Mouse (Mus musculus): ENCODE results near the gene Hps5. TPM values are rescaled to one million over a fixed set of nuclear protein-coding genes. Genes with fewer than 3 reads are reported as not detected.

Gene Hps5
- total and polyA plus RNA-seq, 2 experiments from 2014 or later, result 9.0 to 24.6 TPM

GRCm38 (mm10) chr7:46723354-46723753 is 72.5 kb downstream of the Hps5 start:
- no peak for ATAC-seq (ENCODE audit: low FRiP score)
- no peak for DNase-seq (ENCODE audit: low spot score)
- TF ChIP-seq CTCF (IDR thresholded peaks at IDR 0.05), result no peak
- Histone ChIP-seq H3K36me3 (ENCODE audit: insufficient read depth, low read length) (no peaks in the 10 kb centered on the region), H3K4me3 (ENCODE audit: low read depth, low read length) (no peak overlapping the region), H3K27ac (ENCODE audit: low read depth, low read length) (no peak overlapping the region), H3K4me2 (ENCODE audit: low read depth, low read length, poor library complexity, severe bottlenecking) (no peak overlapping the region), H3K27me3 (ENCODE audit: insufficient read depth, low read length) (peaks cover 6% of the 10 kb centered on the region; the same call in 1 of the 2 replicates), H3K9ac (replicated peaks; ENCODE audit: low read length, poor library complexity, severe bottlenecking) (no peak overlapping the region), H3K4me1 (ENCODE audit: insufficient read depth, low read length) (no peaks in the 10 kb centered on the region), H3K9me3 (ENCODE audit: low read length) (no peaks in the 10 kb centered on the region)
- WGBS, result 95% methylated on average over 6 of the region's 6 CpGs

DNA sequence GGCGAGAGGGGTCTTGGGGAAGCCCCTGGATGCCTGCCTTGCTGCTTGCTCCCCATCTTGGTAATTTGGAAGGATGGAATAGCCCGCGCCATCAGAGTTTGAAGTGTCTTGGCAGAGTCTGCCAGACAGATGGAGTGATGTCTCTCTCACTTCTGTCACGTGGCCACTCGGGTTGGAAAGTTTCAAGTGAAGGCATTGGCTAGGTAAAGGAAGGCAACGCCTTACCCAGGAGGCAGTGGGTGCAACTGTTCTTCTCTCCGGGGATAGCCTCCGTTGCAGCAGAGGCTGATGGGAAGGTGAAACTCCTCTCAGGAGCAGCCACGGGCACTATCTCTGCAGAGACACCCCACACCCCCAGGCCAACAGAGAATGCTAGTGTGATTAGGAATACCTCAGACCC is 75.4 kb downstream of the Hps5 start:
- H3K4me2 ChIP-seq (ENCODE audit: low read depth, low read length, poor library complexity, severe bottlenecking), result no peak overlapping the region
- H3K9me3 ChIP-seq (ENCODE audit: low read length), result no peaks in the 10 kb centered on the region
- no peak overlapping the region for H3K4me3 ChIP-seq (ENCODE audit: low read depth, low read length)
- no peaks in the 10 kb centered on the region for H3K36me3 ChIP-seq (ENCODE audit: insufficient read depth, low read length)
- 76% methylated on average over 9 of the region's 9 CpGs for WGBS
- DNase-seq (ENCODE audit: low spot score) (peak; percentile 42), ATAC-seq (ENCODE audit: low FRiP score) (no peak)
- no peak overlapping the region for H3K9ac ChIP-seq (replicated peaks; ENCODE audit: low read length, poor library complexity, severe bottlenecking)
- H3K27me3 ChIP-seq (ENCODE audit: insufficient read depth, low read length), result peaks cover 6% of the 10 kb centered on the region; the same call in 1 of the 2 replicates
- H3K4me1 ChIP-seq (ENCODE audit: insufficient read depth, low read length), result no peaks in the 10 kb centered on the region
- no peak for TF ChIP-seq CTCF (IDR thresholded peaks at IDR 0.05)
- H3K27ac ChIP-seq (ENCODE audit: low read depth, low read length), result no peak overlapping the region

DNA sequence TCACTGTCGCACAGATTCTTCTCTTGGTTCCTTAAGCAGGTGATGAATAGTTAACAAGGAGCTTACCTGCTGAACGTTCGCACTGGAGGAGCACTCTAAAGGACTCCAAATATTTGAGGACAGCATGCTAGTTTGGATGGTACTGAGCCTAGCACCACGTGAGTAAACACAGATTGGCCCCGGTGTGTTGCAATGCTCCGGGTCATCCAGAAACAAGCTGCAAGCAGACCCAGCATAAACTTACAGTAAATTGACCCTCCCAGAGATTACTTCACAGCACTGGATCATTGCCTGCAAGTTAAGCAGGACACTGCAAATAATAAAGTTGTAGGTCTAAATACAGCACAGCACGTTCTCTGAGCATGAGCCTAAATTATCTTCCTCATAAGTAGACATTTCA is 76.3 kb downstream of the Hps5 start:
- Histone ChIP-seq H3K4me1 (ENCODE audit: insufficient read depth, low read length) (no peaks in the 10 kb centered on the region), H3K4me3 (ENCODE audit: low read depth, low read length) (no peak overlapping the region), H3K27ac (ENCODE audit: low read depth, low read length) (no peak overlapping the region), H3K36me3 (ENCODE audit: insufficient read depth, low read length) (no peaks in the 10 kb centered on the region), H3K27me3 (ENCODE audit: insufficient read depth, low read length) (peaks cover 6% of the 10 kb centered on the region; the same call in 1 of the 2 replicates), H3K4me2 (ENCODE audit: low read depth, low read length, poor library complexity, severe bottlenecking) (no peak overlapping the region), H3K9me3 (ENCODE audit: low read length) (no peaks in the 10 kb centered on the region), H3K9ac (replicated peaks; ENCODE audit: low read length, poor library complexity, severe bottlenecking) (no peak overlapping the region)
- DNase-seq (ENCODE audit: low spot score), result no peak
- no peak for ATAC-seq (ENCODE audit: low FRiP score)
- no peak for TF ChIP-seq CTCF (IDR thresholded peaks at IDR 0.05)
- WGBS, result 78% methylated on average over 7 of the region's 7 CpGs

DNA sequence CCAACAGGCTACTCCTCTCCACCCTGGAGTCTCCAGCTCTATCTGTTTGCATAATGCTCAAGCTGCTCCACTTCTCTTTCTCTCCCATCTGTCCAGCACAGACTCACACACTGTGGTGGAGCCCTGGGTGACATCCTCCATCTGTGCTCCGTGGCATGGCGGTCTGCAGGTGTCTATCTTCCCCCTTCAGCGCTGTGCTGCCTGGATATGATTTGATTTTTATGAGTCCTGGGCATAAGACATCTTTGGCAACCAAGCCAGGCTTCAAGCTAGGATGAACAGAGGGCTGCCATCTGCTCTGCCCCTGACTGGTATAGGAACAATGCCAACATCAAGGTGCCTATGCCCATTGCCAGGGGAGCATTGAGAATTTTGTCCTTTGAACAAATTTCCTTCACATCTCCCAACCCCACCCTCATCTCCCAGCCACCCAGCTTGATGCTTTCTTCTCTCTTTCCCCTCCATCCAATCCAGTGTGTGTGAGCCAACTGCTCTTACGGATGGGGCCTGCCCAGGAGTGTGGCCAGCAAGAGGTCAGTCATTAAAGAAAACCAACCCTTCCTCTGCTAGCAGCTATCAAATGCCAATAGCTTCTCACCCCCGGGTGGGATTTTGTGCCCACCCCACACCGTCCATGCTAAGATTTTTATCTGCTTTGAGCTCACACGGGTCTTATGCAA is 77.1 kb downstream of the Hps5 start:
- H3K9ac ChIP-seq (replicated peaks; ENCODE audit: low read length, poor library complexity, severe bottlenecking), result no peak overlapping the region
- WGBS, result 82% methylated on average over 7 of the region's 7 CpGs
- no peak overlapping the region for H3K4me2 ChIP-seq (ENCODE audit: low read depth, low read length, poor library complexity, severe bottlenecking)
- H3K36me3 ChIP-seq (ENCODE audit: insufficient read depth, low read length), result no peaks in the 10 kb centered on the region
- H3K27ac ChIP-seq (ENCODE audit: low read depth, low read length), result no peak overlapping the region
- TF ChIP-seq CTCF (IDR thresholded peaks at IDR 0.05), result no peak
- H3K4me1 ChIP-seq (ENCODE audit: insufficient read depth, low read length), result no peaks in the 10 kb centered on the region
- DNase-seq (ENCODE audit: low spot score), result peak; percentile 82
- H3K9me3 ChIP-seq (ENCODE audit: low read length), result no peaks in the 10 kb centered on the region
- no peak overlapping the region for H3K4me3 ChIP-seq (ENCODE audit: low read depth, low read length)
- ATAC-seq (ENCODE audit: low FRiP score), result peak; percentile 65; the same call in 1 of the 2 replicates
- peaks cover 6% of the 10 kb centered on the region; the same call in 1 of the 2 replicates for H3K27me3 ChIP-seq (ENCODE audit: insufficient read depth, low read length)

DNA sequence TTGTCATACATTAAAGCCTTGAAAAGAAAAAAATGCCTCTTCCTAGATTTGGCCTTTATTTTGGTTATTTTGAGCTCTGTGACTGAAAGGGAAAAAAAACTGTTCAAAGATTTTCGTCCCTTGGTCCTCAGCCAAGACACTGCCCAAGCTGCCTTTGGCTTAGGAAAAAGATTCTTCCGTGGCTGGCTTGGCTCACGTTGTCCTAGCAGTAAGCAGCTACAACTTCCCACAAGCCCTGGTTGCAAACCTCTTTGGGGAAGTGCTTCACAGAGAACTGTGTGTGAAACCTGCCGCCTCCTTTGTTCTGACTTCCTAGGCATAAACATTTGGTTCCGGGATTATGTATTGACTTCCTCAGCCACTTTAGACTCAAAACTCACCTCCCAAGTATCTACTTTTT is 79.0 kb downstream of the Hps5 start:
- Histone ChIP-seq H3K4me3 (ENCODE audit: low read depth, low read length) (no peak overlapping the region), H3K27ac (ENCODE audit: low read depth, low read length) (no peak overlapping the region), H3K9me3 (ENCODE audit: low read length) (no peaks in the 10 kb centered on the region), H3K36me3 (ENCODE audit: insufficient read depth, low read length) (no peaks in the 10 kb centered on the region), H3K4me2 (ENCODE audit: low read depth, low read length, poor library complexity, severe bottlenecking) (no peak overlapping the region), H3K4me1 (ENCODE audit: insufficient read depth, low read length) (no peaks in the 10 kb centered on the region), H3K27me3 (ENCODE audit: insufficient read depth, low read length) (peaks cover 6% of the 10 kb centered on the region; the same call in 1 of the 2 replicates), H3K9ac (replicated peaks; ENCODE audit: low read length, poor library complexity, severe bottlenecking) (no peak overlapping the region)
- no peak for ATAC-seq (ENCODE audit: low FRiP score)
- 58% methylated on average over 5 of the region's 5 CpGs for WGBS
- DNase-seq (ENCODE audit: low spot score), result peak; percentile 20
- TF ChIP-seq CTCF (IDR thresholded peaks at IDR 0.05), result no peak

GRCm38 (mm10) chr7:46715600-46715999 is 80.3 kb downstream of the Hps5 start, which contains the start of gene Saa3:
Gene Saa3, minus strand, starts transcription at chr7:46715700.
- no peak within 1 kb of the TSS for H3K9ac ChIP-seq (replicated peaks; ENCODE audit: low read length, poor library complexity, severe bottlenecking)
- no peak within 1 kb of the TSS for H3K4me2 ChIP-seq (ENCODE audit: low read depth, low read length, poor library complexity, severe bottlenecking)
- ATAC-seq (ENCODE audit: low FRiP score) (no peak), DNase-seq (ENCODE audit: low spot score) (no peak)
- no peaks in the 10 kb centered on the region for H3K9me3 ChIP-seq (ENCODE audit: low read length)
- peaks cover 6% of the 10 kb centered on the region; the same call in 1 of the 2 replicates for H3K27me3 ChIP-seq (ENCODE audit: insufficient read depth, low read length)
- H3K4me3 ChIP-seq (ENCODE audit: low read depth, low read length), result no peak within 1 kb of the TSS
- 90% methylated on average over 5 of the region's 5 CpGs for WGBS
- no peaks in the 10 kb centered on the region for H3K36me3 ChIP-seq (ENCODE audit: insufficient read depth, low read length)
- H3K4me1 ChIP-seq (ENCODE audit: insufficient read depth, low read length), result no peaks in the 10 kb centered on the region
- no peak for TF ChIP-seq CTCF (IDR thresholded peaks at IDR 0.05)
- H3K27ac ChIP-seq (ENCODE audit: low read depth, low read length), result no peak within 1 kb of the TSS
